Mouse (Mus musculus): ENCODE measurements at regions not wholly inside any gene's neighbourhood (a gene's known extent, or its start where the extent isn't known, plus 50 kb on each side); places are given as distances from the start of the nearest gene placed in this dataset.

DNA sequence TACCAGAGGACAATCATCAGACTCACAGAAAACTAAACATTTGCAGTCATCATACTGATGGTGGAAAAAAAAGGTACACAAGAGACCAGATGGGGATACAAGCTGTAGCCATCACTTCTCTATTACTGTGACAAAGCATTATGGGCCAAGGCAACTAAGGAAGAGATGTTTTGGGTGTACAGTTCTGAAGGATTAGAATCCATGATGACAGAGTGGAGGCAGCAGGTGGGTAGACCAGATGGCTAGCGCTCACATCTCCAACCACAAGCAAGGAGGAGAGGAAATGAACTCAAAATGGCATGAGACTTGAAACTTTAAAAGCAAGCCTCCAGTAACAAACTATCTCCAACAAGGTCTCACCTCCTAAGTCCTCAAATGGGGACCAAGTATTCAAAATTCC is 201.3 kb downstream of the 3100002H09Rik start:
- WGBS: 92% methylated on average over 1 of the region's 1 CpGs
- no peak overlapping the region for H3K4me3 ChIP-seq
- no peak overlapping the region for H3K27ac ChIP-seq
- no peaks in the 10 kb centered on the region for H3K27me3 ChIP-seq (ENCODE audit: poor library complexity, severe bottlenecking)
- no peaks in the 10 kb centered on the region for H3K36me3 ChIP-seq (replicated peaks)
- no peak for DNase-seq (ENCODE audit: extremely low spot score, low spot score)
- H3K9me3 ChIP-seq: no peaks in the 10 kb centered on the region
- H3K4me1 ChIP-seq: no peaks in the 10 kb centered on the region

- H3K27me3 ChIP-seq (ENCODE audit: poor library complexity, severe bottlenecking): peaks cover 62% of the 10 kb centered on the region
- no peaks in the 10 kb centered on the region for H3K9me3 ChIP-seq
- no peak for DNase-seq (ENCODE audit: extremely low spot score, low spot score)
- no peak overlapping the region for H3K27ac ChIP-seq
- peaks cover 26% of the 10 kb centered on the region for H3K4me1 ChIP-seq
- no peak overlapping the region for H3K4me3 ChIP-seq
- WGBS: 60% methylated on average over 8 of the region's 8 CpGs
- no peaks in the 10 kb centered on the region for H3K36me3 ChIP-seq (replicated peaks)
Measured at GRCm38 (mm10) chr4:124402075-124402474, 208.5 kb downstream of the 3100002H09Rik start.

DNA sequence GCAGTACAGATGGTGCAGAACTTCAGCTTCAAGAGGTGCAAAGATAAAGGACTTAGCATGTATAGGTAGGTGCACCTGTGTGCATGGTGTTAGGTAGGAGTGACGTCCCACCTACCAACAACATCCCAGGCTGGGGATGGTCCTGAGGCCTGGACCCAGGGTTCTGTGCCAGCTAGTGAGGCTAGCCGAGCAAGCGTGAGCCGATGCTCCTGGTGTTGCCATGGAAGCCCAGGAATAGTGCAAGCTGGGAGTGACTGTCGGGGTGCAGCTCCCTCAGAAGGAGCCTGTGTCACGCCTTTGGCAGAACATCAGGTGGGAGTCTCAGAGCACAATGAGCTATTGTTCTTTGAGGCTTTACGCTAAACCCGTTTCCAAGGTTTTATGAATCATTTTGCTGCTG is 209.9 kb downstream of the 3100002H09Rik start:
- Histone ChIP-seq H3K27me3 (ENCODE audit: poor library complexity, severe bottlenecking) (peaks cover 75% of the 10 kb centered on the region), H3K9me3 (no peaks in the 10 kb centered on the region), H3K4me1 (peaks cover 30% of the 10 kb centered on the region), H3K27ac (no peak overlapping the region), H3K36me3 (replicated peaks) (no peaks in the 10 kb centered on the region), H3K4me3 (no peak overlapping the region)
- WGBS: 84% methylated on average over 8 of the region's 8 CpGs
- no peak for DNase-seq (ENCODE audit: extremely low spot score, low spot score)

DNA sequence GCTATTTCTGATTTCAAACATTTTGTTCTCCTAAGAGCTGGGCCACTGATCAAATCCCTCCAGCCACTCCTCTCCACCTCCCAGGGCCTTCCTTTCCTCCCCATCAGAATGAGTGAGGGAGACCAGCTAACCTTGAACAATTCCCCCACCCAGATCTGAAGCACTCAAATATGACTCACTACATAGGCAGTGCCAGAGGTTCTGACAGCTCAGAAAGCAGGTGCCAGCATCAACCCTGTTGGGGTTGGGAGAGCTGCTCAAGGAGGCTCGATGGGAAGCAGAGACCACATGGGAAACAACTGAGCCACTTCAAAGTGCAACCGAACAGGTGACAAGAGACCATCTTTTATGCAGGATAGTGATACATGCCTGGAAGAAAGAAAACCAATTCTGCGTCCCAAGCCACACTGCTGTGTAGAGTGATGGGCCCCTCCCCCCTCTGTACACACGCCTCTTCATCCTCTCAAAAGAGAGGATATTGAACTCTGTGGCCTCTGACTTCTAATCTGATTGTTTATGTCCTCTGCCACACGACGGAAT is 210.4 kb downstream of the 3100002H09Rik start:
- WGBS: 70% methylated on average over 6 of the region's 6 CpGs
- no peak for DNase-seq (ENCODE audit: extremely low spot score, low spot score)
- Histone ChIP-seq H3K4me1 (peaks cover 35% of the 10 kb centered on the region), H3K27ac (no peak overlapping the region), H3K36me3 (replicated peaks) (no peaks in the 10 kb centered on the region), H3K27me3 (ENCODE audit: poor library complexity, severe bottlenecking) (peaks cover 75% of the 10 kb centered on the region), H3K9me3 (no peaks in the 10 kb centered on the region), H3K4me3 (no peak overlapping the region)

- DNase-seq (ENCODE audit: extremely low spot score, low spot score): no peak
- WGBS: 36% methylated on average over 9 of the region's 9 CpGs
- peaks cover 49% of the 10 kb centered on the region for H3K4me1 ChIP-seq
- no peaks in the 10 kb centered on the region for H3K9me3 ChIP-seq
- no peak overlapping the region for H3K27ac ChIP-seq
- H3K36me3 ChIP-seq (replicated peaks): no peaks in the 10 kb centered on the region
- peaks cover 86% of the 10 kb centered on the region for H3K27me3 ChIP-seq (ENCODE audit: poor library complexity, severe bottlenecking)
- H3K4me3 ChIP-seq: no peak overlapping the region
Measured at GRCm38 (mm10) chr4:124398354-124398753, 212.2 kb downstream of the 3100002H09Rik start.

DNA sequence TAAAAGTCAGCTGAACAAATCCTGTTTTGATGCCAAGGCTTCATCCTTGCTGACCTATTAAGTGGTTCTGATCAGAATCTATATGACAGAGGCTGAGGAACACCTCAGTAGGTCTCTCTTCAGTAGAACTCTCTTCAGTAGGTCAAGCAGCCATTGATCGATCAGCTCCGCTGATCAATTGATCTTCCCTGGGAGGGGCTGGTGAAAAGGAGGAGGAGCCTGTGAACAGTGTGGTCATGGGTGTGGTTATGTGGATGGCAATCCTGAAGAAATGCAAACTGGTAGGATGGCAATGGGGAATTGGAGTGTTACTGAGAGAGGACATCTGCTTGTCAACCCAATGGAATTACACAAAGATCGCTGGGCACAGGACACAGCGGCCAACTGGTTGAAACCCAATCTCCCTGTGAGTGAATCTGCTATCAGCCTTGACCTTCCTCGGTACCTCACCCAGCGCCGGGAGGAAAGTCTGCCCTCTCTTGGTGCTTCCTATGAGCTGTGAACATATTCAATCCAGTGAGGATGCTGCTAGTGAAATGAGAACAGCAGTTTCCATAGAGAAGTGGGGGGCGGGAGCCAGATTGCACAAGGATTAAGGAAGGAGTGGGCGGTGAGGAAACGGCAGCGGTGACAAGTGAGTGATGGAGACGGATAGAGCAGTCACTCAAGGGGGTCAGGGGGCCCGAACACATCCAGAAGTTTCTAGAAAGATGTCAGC is 213.9 kb downstream of the 3100002H09Rik start:
- Histone ChIP-seq H3K4me1 (peaks cover 45% of the 10 kb centered on the region), H3K36me3 (replicated peaks) (no peaks in the 10 kb centered on the region), H3K27me3 (ENCODE audit: poor library complexity, severe bottlenecking) (peaks cover 94% of the 10 kb centered on the region), H3K9me3 (no peaks in the 10 kb centered on the region), H3K27ac (no peak overlapping the region), H3K4me3 (no peak overlapping the region)
- no peak for DNase-seq (ENCODE audit: extremely low spot score, low spot score)
- WGBS: 76% methylated on average over 13 of the region's 13 CpGs

DNA sequence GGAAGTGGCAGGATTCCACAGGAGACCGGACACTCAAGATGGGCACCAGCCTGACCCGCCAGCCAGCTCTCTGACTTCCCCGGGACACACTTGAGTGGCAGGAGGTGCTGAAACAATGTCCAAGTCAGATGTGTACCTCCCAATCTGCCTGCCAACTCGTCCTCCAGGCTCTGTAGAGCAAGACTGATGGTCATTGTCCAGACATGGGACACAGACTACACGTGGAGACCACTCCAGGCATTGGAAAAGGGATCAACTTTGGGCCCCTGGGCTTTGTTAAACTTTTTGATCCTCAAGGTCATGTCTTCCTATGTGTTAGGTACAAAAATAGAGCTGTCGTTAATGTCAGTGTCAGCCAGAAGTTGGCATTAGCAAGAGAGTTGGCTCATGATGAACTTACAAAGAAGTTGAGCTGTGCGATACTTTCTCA is 214.6 kb downstream of the 3100002H09Rik start:
- H3K9me3 ChIP-seq: no peaks in the 10 kb centered on the region
- 82% methylated on average over 7 of the region's 7 CpGs for WGBS
- H3K27me3 ChIP-seq (ENCODE audit: poor library complexity, severe bottlenecking): peaks cover 94% of the 10 kb centered on the region
- no peaks in the 10 kb centered on the region for H3K36me3 ChIP-seq (replicated peaks)
- no peak overlapping the region for H3K4me3 ChIP-seq
- H3K4me1 ChIP-seq: peaks cover 38% of the 10 kb centered on the region
- no peak overlapping the region for H3K27ac ChIP-seq
- DNase-seq (ENCODE audit: extremely low spot score, low spot score): no peak

DNA sequence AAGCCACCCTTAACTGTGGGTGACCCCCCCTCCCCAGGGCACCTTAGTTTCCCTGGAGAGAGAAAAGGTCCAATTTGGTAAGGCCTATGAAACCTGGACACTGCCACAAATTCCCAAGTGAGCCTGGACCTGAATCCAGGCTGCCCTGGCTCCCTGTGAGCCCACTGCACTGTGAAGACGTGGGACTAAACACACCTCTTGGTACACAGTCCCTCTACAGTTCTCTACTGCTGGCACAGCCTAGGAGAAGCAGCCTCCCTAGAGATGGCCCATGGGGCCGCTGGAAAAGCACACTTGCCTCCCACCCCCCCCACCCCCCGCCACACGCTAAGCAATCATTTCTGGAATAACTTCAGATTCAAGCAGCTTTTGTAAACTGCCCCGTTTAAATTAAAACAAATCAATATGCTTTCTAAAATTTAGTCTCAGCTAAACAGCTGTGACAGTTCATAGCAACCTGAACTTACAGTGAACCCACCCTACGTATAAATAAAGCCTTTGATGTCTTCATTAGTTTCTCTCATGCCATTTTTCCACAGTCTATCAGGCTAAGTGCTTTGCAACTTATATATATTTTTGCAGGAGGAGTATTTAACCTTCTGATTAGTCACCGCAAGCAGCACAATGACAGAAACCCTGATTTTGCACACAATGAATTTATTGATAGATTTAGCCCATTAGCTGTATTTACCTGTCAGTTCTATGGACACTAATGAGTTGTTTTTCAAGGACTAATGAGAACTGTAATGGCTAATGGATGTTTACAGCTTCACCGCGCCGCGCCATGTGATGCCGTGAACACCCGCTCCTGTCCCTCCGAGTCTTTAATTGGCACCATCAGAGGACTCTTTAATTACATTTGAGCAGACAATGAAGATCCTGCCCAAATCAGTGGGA is 215.3 kb downstream of the 3100002H09Rik start:
- Histone ChIP-seq H3K4me3 (no peak overlapping the region), H3K27me3 (ENCODE audit: poor library complexity, severe bottlenecking) (peaks cover 91% of the 10 kb centered on the region), H3K9me3 (no peaks in the 10 kb centered on the region), H3K27ac (no peak overlapping the region), H3K4me1 (peaks cover 31% of the 10 kb centered on the region), H3K36me3 (replicated peaks) (no peaks in the 10 kb centered on the region)
- DNase-seq (ENCODE audit: extremely low spot score, low spot score): no peak
- WGBS: 81% methylated on average over 14 of the region's 14 CpGs

- Histone ChIP-seq H3K4me1 (peaks cover 29% of the 10 kb centered on the region), H3K27ac (no peak overlapping the region), H3K4me3 (no peak overlapping the region), H3K27me3 (ENCODE audit: poor library complexity, severe bottlenecking) (peaks cover 91% of the 10 kb centered on the region), H3K36me3 (replicated peaks) (no peaks in the 10 kb centered on the region), H3K9me3 (no peaks in the 10 kb centered on the region)
- no peak for DNase-seq (ENCODE audit: extremely low spot score, low spot score)
- WGBS: 79% methylated on average over 10 of the region's 10 CpGs
Measured at GRCm38 (mm10) chr4:124393595-124393994, 217.0 kb downstream of the 3100002H09Rik start.

- peaks cover 91% of the 10 kb centered on the region for H3K27me3 ChIP-seq (ENCODE audit: poor library complexity, severe bottlenecking)
- no peaks in the 10 kb centered on the region for H3K9me3 ChIP-seq
- 85% methylated on average over 10 of the region's 10 CpGs for WGBS
- no peak for DNase-seq (ENCODE audit: extremely low spot score, low spot score)
- no peaks in the 10 kb centered on the region for H3K36me3 ChIP-seq (replicated peaks)
- H3K27ac ChIP-seq: no peak overlapping the region
- H3K4me1 ChIP-seq: peaks cover 19% of the 10 kb centered on the region
- no peak overlapping the region for H3K4me3 ChIP-seq
Measured at GRCm38 (mm10) chr4:124389067-124389466, 221.5 kb downstream of the 3100002H09Rik start.

DNA sequence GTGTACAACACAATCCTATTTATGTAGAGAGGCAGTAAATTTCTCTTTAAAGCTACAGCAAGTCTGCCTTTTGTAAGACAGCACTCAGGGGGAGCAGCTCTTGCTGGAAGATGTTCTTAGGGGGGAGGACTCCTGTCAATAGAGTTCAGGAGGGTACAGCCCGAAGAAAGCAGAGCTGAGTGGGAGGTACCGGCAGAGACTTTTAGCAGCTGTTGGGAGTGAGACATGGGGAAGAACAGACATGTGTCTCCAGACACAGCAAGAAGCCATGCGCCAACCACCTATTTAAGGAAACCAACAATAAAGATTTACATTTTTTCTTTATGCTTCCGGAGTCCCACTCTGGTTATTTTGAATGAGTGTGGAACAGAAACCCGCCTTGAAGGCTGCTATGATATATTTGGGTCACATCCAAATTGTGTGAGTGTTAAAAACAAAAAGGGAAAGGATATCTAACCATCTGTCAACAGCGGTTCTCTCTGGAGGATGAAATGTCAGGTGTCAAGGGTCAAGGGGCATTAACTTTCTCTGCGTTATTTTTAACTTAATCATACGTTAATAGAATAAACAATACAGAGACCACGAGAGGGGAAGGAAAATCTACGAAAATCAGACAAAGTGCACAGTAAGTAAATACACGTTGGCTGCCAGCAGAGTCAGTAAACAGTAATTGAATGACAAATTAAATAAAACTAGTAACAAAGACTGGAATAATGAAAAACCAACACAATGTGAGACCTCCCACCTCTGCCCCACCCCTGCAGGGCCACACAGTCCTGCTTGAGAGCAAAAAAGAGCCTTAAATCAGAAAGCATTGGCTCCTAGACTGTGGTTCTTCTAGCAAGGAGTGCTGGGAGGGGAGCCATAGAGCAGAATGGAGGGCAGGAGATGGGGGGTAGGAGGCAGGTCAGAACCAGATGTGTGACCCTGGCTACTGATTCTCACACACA is 225.2 kb downstream of the 3100002H09Rik start:
- Histone ChIP-seq H3K27me3 (ENCODE audit: poor library complexity, severe bottlenecking) (peaks cover 75% of the 10 kb centered on the region), H3K27ac (no peak overlapping the region), H3K9me3 (no peaks in the 10 kb centered on the region), H3K4me1 (peaks cover 19% of the 10 kb centered on the region), H3K4me3 (no peak overlapping the region), H3K36me3 (replicated peaks) (no peaks in the 10 kb centered on the region)
- WGBS: 66% methylated on average over 11 of the region's 11 CpGs
- no peak for DNase-seq (ENCODE audit: extremely low spot score, low spot score)

- H3K4me1 ChIP-seq: peaks cover 13% of the 10 kb centered on the region
- no peak for DNase-seq (ENCODE audit: extremely low spot score, low spot score)
- no peak overlapping the region for H3K27ac ChIP-seq
- WGBS: 67% methylated on average over 5 of the region's 5 CpGs
- no peaks in the 10 kb centered on the region for H3K36me3 ChIP-seq (replicated peaks)
- peaks cover 57% of the 10 kb centered on the region for H3K27me3 ChIP-seq (ENCODE audit: poor library complexity, severe bottlenecking)
- H3K4me3 ChIP-seq: no peak overlapping the region
- no peaks in the 10 kb centered on the region for H3K9me3 ChIP-seq
Measured at GRCm38 (mm10) chr4:124376504-124376903, 234.1 kb downstream of the 3100002H09Rik start.
